Mouse (Mus musculus) WW6 (cell line): ENCODE results near the gene Mrc1.
"Not testable (repeated sequence)": the region's sequence is repeated elsewhere in the genome, so short reads cannot be mapped to it uniquely, and the experiment has no call there.

Source experiments
- DNase-seq: peaks from one replicate; pipeline ENCODE4 v3.0.0-alpha.2; 2013; ENCODE audit warnings: low read depth, low spot score

Mrc1 gene

GRCm38 (mm10) chr2:14229149-14229548 is at the start of gene Mrc1:
Gene Mrc1, plus strand, starts transcription at chr2:14229392.
- no peak for DNase-seq

- no peak for DNase-seq
Measured at GRCm38 (mm10) chr2:14184375-14184774, 44.8 kb upstream of the Mrc1 start.

- DNase-seq, result no peak
Measured at GRCm38 (mm10) chr2:14190684-14191083, 38.5 kb upstream of the Mrc1 start.

- no peak for DNase-seq
Measured at GRCm38 (mm10) chr2:14191601-14192000, 37.6 kb upstream of the Mrc1 start.

- DNase-seq, result no peak
Measured at GRCm38 (mm10) chr2:14192046-14192445, 37.1 kb upstream of the Mrc1 start.

- not testable (repeated sequence) for DNase-seq
Measured at GRCm38 (mm10) chr2:14198325-14198903, 30.8 kb upstream of the Mrc1 start.

GRCm38 (mm10) chr2:14199621-14200020 is 29.6 kb upstream of the Mrc1 start:
- DNase-seq, result no peak

- DNase-seq, result not testable (repeated sequence)
Measured at GRCm38 (mm10) chr2:14200879-14201445, 28.2 kb upstream of the Mrc1 start.

GRCm38 (mm10) chr2:14204308-14204707 is 24.9 kb upstream of the Mrc1 start:
- DNase-seq, result no peak

- no peak for DNase-seq
Measured at GRCm38 (mm10) chr2:14206798-14207197, 22.4 kb upstream of the Mrc1 start.

- DNase-seq, result no peak
Measured at GRCm38 (mm10) chr2:14210731-14211130, 18.5 kb upstream of the Mrc1 start.

- no peak for DNase-seq
Measured at GRCm38 (mm10) chr2:14211606-14212005, 17.6 kb upstream of the Mrc1 start.

GRCm38 (mm10) chr2:14214764-14215163 is 14.4 kb upstream of the Mrc1 start:
- no peak for DNase-seq

- DNase-seq, result no peak
Measured at GRCm38 (mm10) chr2:14216653-14217052, 12.5 kb upstream of the Mrc1 start.

- DNase-seq, result peak; percentile 5
Measured at GRCm38 (mm10) chr2:14218126-14218525, 11.1 kb upstream of the Mrc1 start.

- no peak for DNase-seq
Measured at GRCm38 (mm10) chr2:14224387-14224786, 4.8 kb upstream of the Mrc1 start.

- no peak for DNase-seq
Measured at GRCm38 (mm10) chr2:14228495-14228894, 697 bp upstream of the Mrc1 start.

- DNase-seq, result no peak
Measured at GRCm38 (mm10) chr2:14229979-14230378, 787 bp downstream of the Mrc1 start.

GRCm38 (mm10) chr2:14232897-14233296 is 3.7 kb downstream of the Mrc1 start:
- no peak for DNase-seq

GRCm38 (mm10) chr2:14233983-14234382 is 4.8 kb downstream of the Mrc1 start:
- DNase-seq, result no peak

- no peak for DNase-seq
Measured at GRCm38 (mm10) chr2:14235319-14235718, 6.1 kb downstream of the Mrc1 start.

- DNase-seq, result no peak
Measured at GRCm38 (mm10) chr2:14236920-14237319, 7.7 kb downstream of the Mrc1 start.

GRCm38 (mm10) chr2:14237723-14238122 is 8.5 kb downstream of the Mrc1 start:
- no peak for DNase-seq

GRCm38 (mm10) chr2:14239151-14239550 is 10.0 kb downstream of the Mrc1 start:
- no peak for DNase-seq
